Comparison of ENCODE assay signal across 10 mouse cellular contexts in genomic region chr1:191484726-191485425, GRCm38 (mm10).
DNase-seq lines count a peak whose midpoint lies in the region; ATAC-seq and TF ChIP-seq lines count a peak whose summit lies in the region.
"Had no signal": no experiment of that assay in that cellular context is flagged by ENCODE, and none has a peak within 500 bp of the region (broad histone marks: within the 10 kb centered on the region; RNA-seq: fewer than 3 reads in every experiment).

No protein-coding gene starts in this region.

- H3K4me1 ChIP-seq in liver, adult 2 months (ENCODE audit: control insufficient read depth, insufficient read depth, low read length) = peaks cover 18% of the 10 kb centered on the region
- H3K4me1 ChIP-seq in liver, postnatal 0 days (ENCODE audit: insufficient read depth) = peaks cover 15% of the 10 kb centered on the region; the same call in 1 of the 2 replicates
- H3K4me1 ChIP-seq in stomach, embryonic 16.5 days (ENCODE audit: control insufficient read depth, insufficient read depth, low read length) = no peaks in the 10 kb centered on the region
- H3K4me1 ChIP-seq in intestine, embryonic 16.5 days (ENCODE audit: control insufficient read depth, insufficient read depth, low read length) = no peaks in the 10 kb centered on the region
- H3K4me1 ChIP-seq: hindbrain, embryonic 15.5 days had no signal

- peak overlapping the region; percentile 14 for H3K27ac ChIP-seq in liver, adult 2 months (replicated peaks; ENCODE audit: insufficient read depth, low read depth, low read length)
- no peak overlapping the region for H3K27ac ChIP-seq in liver, postnatal 0 days (ENCODE audit: low read depth)
- peak overlapping the region; percentile 62 for H3K27ac ChIP-seq in stomach, embryonic 16.5 days (ENCODE audit: low read length)
- H3K27ac ChIP-seq in intestine, embryonic 16.5 days (ENCODE audit: low read length) = no peak overlapping the region
- H3K27ac ChIP-seq: hindbrain, embryonic 15.5 days; limb, embryonic 13.5 days had no signal

- H3K79me2 ChIP-seq in liver, adult 2 months (ENCODE audit: control insufficient read depth, insufficient read depth, low read length) = no peaks in the 10 kb centered on the region

- DNase-seq in liver, adult 2 months (ENCODE audit: extremely low read depth, low read depth, low spot score) = peak; percentile 88
- DNase-seq in liver, postnatal 0 days = no peak
- peak; percentile 87 for DNase-seq in cerebellum, adult 11-12 months
- DNase-seq in fat pad, adult 2 months (ENCODE audit: extremely low read depth, low read depth, low spot score) = peak; percentile 65
- no peak for DNase-seq in ovary, postnatal 10 days (ENCODE audit: low spot score)

- H3K4me2 ChIP-seq in liver, postnatal 0 days (ENCODE audit: low read depth, low read length) = no peak overlapping the region
- H3K4me2 ChIP-seq in stomach, embryonic 16.5 days (ENCODE audit: low read depth, low read length) = no peak overlapping the region
- no peak overlapping the region for H3K4me2 ChIP-seq in intestine, embryonic 16.5 days (ENCODE audit: low read depth, low read length)
- H3K4me2 ChIP-seq: heart, embryonic 11.5 days; hindbrain, embryonic 15.5 days; limb, embryonic 13.5 days had no signal

- no peak overlapping the region for H3K4me3 ChIP-seq in liver, adult 2 months (ENCODE audit: insufficient read depth, low read depth, low read length)
- H3K4me3 ChIP-seq in liver, postnatal 0 days (ENCODE audit: low read depth, low read length) = no peak overlapping the region
- H3K4me3 ChIP-seq in stomach, embryonic 16.5 days (replicated peaks; ENCODE audit: low read length) = no peak overlapping the region
- no peak overlapping the region for H3K4me3 ChIP-seq in intestine, embryonic 16.5 days (ENCODE audit: low read length)
- H3K4me3 ChIP-seq: hindbrain, embryonic 15.5 days; limb, embryonic 13.5 days had no signal

- 27% methylated on average over 8 of the region's 8 CpGs for WGBS in liver, adult 2 months
- 74% methylated on average over 8 of the region's 8 CpGs for WGBS in liver, postnatal 0 days (ENCODE audit: insufficient replicate concordance)
- 73% methylated on average over 8 of the region's 8 CpGs for WGBS in stomach, embryonic 16.5 days
- 88% methylated on average over 8 of the region's 8 CpGs for WGBS in intestine, embryonic 16.5 days

- TF ChIP-seq POLR2A in liver, adult 2 months (IDR thresholded peaks at IDR 0.05; ENCODE audit: extremely low read depth, insufficient read depth, low read length) = no peak

- no peak overlapping the region for H3K9ac ChIP-seq in liver, adult 2 months (ENCODE audit: low read depth, low read length)
- no peak overlapping the region for H3K9ac ChIP-seq in liver, postnatal 0 days (replicated peaks)
- H3K9ac ChIP-seq in stomach, embryonic 16.5 days (ENCODE audit: low read length) = no peak overlapping the region; the same call in 1 of the 2 replicates
- no peak overlapping the region for H3K9ac ChIP-seq in intestine, embryonic 16.5 days (ENCODE audit: low read depth, low read length)
- H3K9ac ChIP-seq: hindbrain, embryonic 15.5 days; limb, embryonic 13.5 days had no signal

- TF ChIP-seq CTCF in liver, adult 2 months (IDR thresholded peaks at IDR 0.05; ENCODE audit: low read depth, low read length) = no peak
- TF ChIP-seq CTCF in liver, postnatal 0 days (IDR thresholded peaks at IDR 0.05; ENCODE audit: low read depth) = no peak

- TF ChIP-seq EP300 in liver, postnatal 0 days (IDR thresholded peaks at IDR 0.05; ENCODE audit: low read depth) = no peak

- no peaks in the 10 kb centered on the region for H3K36me3 ChIP-seq in liver, adult 2 months (ENCODE audit: control insufficient read depth, insufficient read depth, low read length)
- no peaks in the 10 kb centered on the region for H3K36me3 ChIP-seq in liver, postnatal 0 days (replicated peaks; ENCODE audit: insufficient read depth, low read length)
- no peaks in the 10 kb centered on the region for H3K36me3 ChIP-seq in stomach, embryonic 16.5 days (ENCODE audit: control insufficient read depth, insufficient read depth, low read length)
- H3K36me3 ChIP-seq in intestine, embryonic 16.5 days (ENCODE audit: control insufficient read depth, insufficient read depth, low read length) = no peaks in the 10 kb centered on the region
- H3K36me3 ChIP-seq: hindbrain, embryonic 15.5 days; limb, embryonic 13.5 days had no signal

- no peak for ATAC-seq in liver, postnatal 0 days
- peak; percentile 53; the same call in 1 of the 2 replicates for ATAC-seq in stomach, embryonic 16.5 days (ENCODE audit: insufficient read depth, low FRiP score)
- no peak for ATAC-seq in intestine, embryonic 16.5 days

- no peaks in the 10 kb centered on the region for H3K27me3 ChIP-seq in liver, adult 2 months (ENCODE audit: control insufficient read depth, insufficient read depth, low read length)
- no peaks in the 10 kb centered on the region for H3K27me3 ChIP-seq in liver, postnatal 0 days (ENCODE audit: insufficient read depth, low read length)
- H3K27me3 ChIP-seq in stomach, embryonic 16.5 days (ENCODE audit: control insufficient read depth, insufficient read depth, low read length) = no peaks in the 10 kb centered on the region
- H3K27me3 ChIP-seq in intestine, embryonic 16.5 days (replicated peaks; ENCODE audit: control insufficient read depth, insufficient read depth, low read length) = no peaks in the 10 kb centered on the region
- H3K27me3 ChIP-seq: hindbrain, embryonic 15.5 days; limb, embryonic 13.5 days had no signal

- H3K9me3 ChIP-seq in liver, postnatal 0 days (ENCODE audit: low read length) = no peaks in the 10 kb centered on the region
- no peaks in the 10 kb centered on the region for H3K9me3 ChIP-seq in stomach, embryonic 16.5 days (replicated peaks; ENCODE audit: control insufficient read depth, low read length)
- no peaks in the 10 kb centered on the region for H3K9me3 ChIP-seq in intestine, embryonic 16.5 days (ENCODE audit: control insufficient read depth, low read length)
- H3K9me3 ChIP-seq: hindbrain, embryonic 15.5 days; limb, embryonic 13.5 days had no signal

Comparison
In these comparisons a context has a peak if more than half of its experiments do, and no peak if none do; other contexts are left out.
1. DNase-seq: peak in liver, adult 2 months (single experiment), cerebellum, adult 11-12 months (single experiment) and fat pad, adult 2 months (single experiment); none in liver, postnatal 0 days (single experiment) and ovary, postnatal 10 days (single experiment).
2. H3K27ac ChIP-seq: peak in liver, adult 2 months (single experiment) and stomach, embryonic 16.5 days (single experiment); none in liver, postnatal 0 days (single experiment) and intestine, embryonic 16.5 days (single experiment).